Mouse (Mus musculus): ENCODE results near the gene 1110008P14Rik.

GRCm38 (mm10) chr2:32347019-32347418 lies 34.7 kb downstream of the 1110008P14Rik start:
- no peak for TF ChIP-seq POLR2A (IDR thresholded peaks at IDR 0.05; ENCODE audit: insufficient read depth, low read length)
- no peak for TF ChIP-seq CTCF (IDR thresholded peaks at IDR 0.05; ENCODE audit: low read depth, low read length)
- TF ChIP-seq EP300 (IDR thresholded peaks at IDR 0.05; ENCODE audit: insufficient read depth, low read depth, low read length), result no peak

Data from ES-Bruce4 (cell line).